Mouse (Mus musculus) retina, postnatal 1 day (tissue): ENCODE results near the gene Lsmem1.

Experiments used
- DNase-seq: peaks from one replicate; pipeline ENCODE4 v3.0.0-alpha.2; 2012

The Lsmem1 gene

GRCm38 (mm10) chr12:40134529-40134928, 64.8 kb downstream of the Lsmem1 start:
- DNase-seq: peak; percentile 10

- DNase-seq: peak; percentile 36
Observed at GRCm38 (mm10) chr12:40133573-40134271, 65.6 kb downstream of the Lsmem1 start, which contains the start of gene Scin. Gene Scin, minus strand, starts transcription at chr12:40134228.

- no peak for DNase-seq
Observed at GRCm38 (mm10) chr12:40133194-40133572, 66.1 kb downstream of the Lsmem1 start.
